Mouse (Mus musculus) pancreas, adult 10 weeks (tissue): ENCODE data around the gene Plxna3. TPM values are rescaled to one million over a fixed set of nuclear protein-coding genes. Genes with fewer than 3 reads are reported as not detected.

Experiments used
- polyA plus RNA-seq: library from polyadenylated mRNA; stranded (reverse); fragments of 350-450 nt; fragmentation: Illumina TruSeq; extraction: RNeasy Lipid Tissue Mini Kit (QIAGEN cat#74804); gene quantifications from one replicate; pipeline ENCODE4 v1.2.3, GENCODE M21; 2015; ENCODE audit warnings: low read depth, low replicate concordance; ENCODE audit not compliant: insufficient read depth

Plxna3 gene
- 3.5 TPM for polyA plus RNA-seq

GRCm38 (mm10) chrX:74328725-74329161 lies at the start of gene Plxna3:
Gene Plxna3 (plus strand): TSS chrX:74329066.

DNA sequence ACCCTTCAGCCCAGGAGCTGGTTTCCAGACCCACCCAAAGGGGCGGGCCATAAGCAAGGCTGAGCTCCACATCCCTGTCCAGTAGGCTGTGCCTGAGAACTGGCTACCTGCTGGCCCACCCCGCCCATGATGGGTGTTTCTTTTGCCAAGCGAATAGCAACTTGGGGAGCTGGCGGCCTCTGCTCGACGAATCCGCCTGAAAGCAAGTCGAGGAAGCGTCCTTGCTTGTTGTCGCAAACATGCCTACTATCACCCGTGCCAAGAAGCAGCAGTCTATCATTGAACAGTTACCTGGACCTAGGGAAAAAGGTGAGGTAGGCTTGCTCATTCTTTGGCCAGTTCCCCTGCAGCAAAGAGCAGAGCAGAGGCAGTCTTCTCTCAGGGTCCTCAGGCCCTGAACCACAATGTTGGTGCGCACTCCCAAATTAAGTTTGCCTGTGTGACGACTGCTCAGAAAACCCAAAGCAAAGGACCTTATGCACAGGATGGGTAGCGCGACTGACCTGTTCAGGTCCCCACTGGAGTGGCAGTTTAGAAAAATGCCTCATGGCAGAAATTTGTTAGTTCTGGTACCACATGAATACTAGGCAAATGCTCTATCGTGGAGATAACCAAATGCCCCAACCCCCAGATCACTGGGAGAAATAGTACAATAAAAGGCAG lies 47.0 kb upstream of the Plxna3 start, which contains the start of the genes Taz and Dnase1l1:
Taz (plus strand) TSS at position 181 of the 663 bp plus-strand sequence.
Dnase1l1 (minus strand) TSS at position 606 of the 663 bp plus-strand sequence.

GRCm38 (mm10) chrX:74296538-74297448 lies 32.1 kb upstream of the Plxna3 start, which contains the start of gene Atp6ap1:
Gene Atp6ap1 (plus strand): TSS chrX:74297097.

DNA sequence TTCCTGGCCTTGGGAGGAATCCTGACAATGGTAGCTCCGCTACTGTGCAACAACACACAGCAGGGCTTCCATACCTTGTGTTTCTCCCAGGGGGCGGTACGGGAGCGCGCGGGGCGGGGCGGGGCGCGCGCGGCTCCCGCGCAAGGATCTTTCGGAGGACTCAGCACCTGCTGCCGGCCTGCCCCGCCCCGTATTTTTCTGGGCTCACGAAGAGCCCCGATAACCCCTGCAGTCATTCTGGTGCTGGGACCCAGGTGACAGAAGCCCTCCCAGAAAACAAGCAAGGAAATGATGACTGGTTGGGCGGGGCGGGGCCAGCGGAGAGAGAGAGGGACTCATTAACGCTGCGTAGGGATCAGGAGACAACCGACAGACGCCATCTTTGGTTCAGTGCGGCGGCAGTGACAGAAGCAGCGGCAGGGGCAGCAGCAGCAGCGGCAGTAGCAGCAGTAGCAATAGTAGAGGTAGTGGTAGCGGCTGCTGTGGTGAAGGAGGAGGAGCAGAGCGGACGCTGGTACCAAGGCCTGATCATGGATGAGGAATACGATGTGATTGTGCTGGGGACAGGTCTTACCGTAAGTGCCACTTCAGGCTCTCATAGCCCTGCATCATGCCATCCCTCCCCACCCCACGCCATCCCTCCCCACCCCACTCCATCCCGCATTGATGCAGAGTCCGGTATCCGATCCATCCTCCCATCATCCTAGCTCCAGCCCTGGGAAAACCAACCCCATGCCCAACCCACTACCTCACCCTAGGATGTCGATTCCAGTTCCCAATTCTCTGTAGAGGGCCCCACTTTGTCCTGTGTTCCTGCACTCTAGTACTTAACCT lies 23.8 kb upstream of the Plxna3 start, which contains the start of gene Gdi1:
Gdi1 (plus strand) TSS at position 132 of the 834 bp plus-strand sequence.

DNA sequence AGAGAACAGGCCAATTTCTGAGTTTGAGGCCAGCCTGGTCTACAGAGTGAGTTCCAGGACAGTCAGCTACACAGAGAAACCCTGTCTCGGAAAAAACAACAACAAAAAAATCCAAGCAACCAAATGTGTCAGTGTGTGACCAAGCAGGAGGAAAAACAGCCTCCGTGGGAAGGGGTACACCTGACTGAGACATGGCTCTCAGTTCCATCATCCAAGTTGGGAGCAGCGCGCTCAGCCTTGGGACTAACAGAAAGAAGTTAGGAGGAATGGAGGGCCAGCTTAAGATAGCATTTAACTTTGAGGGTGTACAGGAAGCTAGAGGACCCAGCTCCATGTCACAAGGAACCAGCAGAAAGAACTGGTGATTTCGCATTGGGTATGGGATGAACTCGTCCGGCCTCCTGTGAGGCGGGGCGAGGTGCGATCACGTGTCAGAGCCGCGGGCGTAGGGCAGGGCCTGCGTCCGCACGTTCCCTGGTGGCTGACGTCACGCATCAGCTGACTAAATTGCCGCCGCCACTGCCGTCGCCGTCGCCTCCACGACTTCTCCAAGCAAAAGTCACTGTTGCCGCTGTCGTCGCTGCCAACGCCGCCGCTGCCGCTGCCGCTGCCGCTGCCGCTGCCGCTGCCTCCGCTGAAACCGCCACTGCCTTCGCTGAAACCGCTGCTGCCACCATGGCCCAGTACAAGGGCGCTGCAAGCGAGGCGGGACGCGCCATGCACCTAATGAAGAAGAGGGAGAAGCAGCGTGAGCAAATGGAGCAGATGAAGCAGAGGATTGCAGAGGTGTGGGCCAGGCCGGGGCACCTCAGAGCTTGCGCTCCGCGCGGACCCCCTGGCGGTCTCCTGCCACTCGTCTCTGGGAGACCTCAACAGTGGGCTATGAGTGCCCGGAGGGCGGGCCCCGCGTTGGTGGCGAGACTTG lies 16.1 kb upstream of the Plxna3 start, which contains the start of gene Fam50a:
Fam50a (plus strand) TSS at position 494 of the 925 bp plus-strand sequence.

GRCm38 (mm10) chrX:74353467-74353770 lies 24.6 kb downstream of the Plxna3 start, which contains the start of gene Lage3:
Gene Lage3 (minus strand): TSS chrX:74353618.

GRCm38 (mm10) chrX:74372888-74373549 lies 44.2 kb downstream of the Plxna3 start, which contains the start of the genes Ubl4a and Slc10a3:
Gene Ubl4a (minus strand): TSS chrX:74373218.
Gene Slc10a3 (minus strand): TSS chrX:74373349.

DNA sequence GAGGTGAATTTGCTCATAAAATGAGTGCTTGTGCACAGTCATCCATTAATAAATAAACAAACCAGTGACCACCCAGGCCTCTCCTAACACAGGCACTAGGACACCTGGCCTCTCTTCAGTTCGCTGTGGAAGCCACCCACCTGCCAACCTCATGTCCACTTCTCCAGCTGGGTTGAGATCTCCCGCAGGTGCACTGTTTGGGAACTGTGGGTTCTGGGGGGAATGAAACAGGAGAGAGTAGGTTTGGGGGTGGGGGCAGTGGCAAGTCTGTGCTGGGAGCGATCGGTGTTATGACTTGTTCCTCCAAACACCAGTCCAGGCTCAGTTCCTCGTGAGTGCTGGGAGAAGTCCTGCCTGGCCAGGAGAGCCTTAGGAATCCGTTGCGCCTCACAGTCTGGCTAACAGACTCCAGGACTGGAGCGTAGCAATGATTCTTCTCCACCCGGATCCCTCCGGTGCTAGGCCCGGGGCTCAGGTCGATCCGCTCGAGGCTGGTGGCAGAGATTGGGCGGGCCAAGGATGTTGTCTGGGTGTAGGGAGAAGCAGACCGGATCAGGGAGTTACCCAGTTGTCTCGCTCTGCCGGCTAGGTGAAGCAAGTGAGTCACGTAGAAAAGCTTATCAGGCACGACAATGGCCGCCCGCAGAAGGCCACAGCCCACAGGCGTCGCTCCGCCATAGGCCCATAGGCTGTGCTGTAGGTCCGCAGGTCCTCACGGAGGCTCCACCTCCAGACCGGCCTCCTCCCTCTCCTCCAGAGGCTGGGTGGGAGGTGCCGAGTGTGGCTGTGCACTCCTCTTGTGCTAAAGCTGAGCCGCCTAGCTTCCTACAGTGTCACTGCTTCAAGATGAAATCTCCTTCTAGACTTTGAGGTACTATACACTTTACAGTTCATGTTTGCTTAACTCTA lies 63.9 kb downstream of the Plxna3 start, which contains the start of the genes Fam3a and Ikbkg:
Fam3a (minus strand) TSS at position 738 of the 909 bp plus-strand sequence.
Ikbkg (plus strand) TSS at position 756 of the 909 bp plus-strand sequence.

Other genes with a start within 250 kb of the Plxna3 start
- not detected for gene Opn1mw, start 201.6 kb upstream of the Plxna3 start, polyA plus RNA-seq
- gene Mecp2, start 193.7 kb upstream of the Plxna3 start, polyA plus RNA-seq = 3.3 TPM
- not detected for gene Tex28, start 161.2 kb upstream of the Plxna3 start, polyA plus RNA-seq
- not detected for gene Tktl1, start 151.8 kb upstream of the Plxna3 start, polyA plus RNA-seq
- gene Flna, start 79.2 kb upstream of the Plxna3 start, polyA plus RNA-seq = 119 TPM
- 12.8 TPM for gene Emd, start 74.4 kb upstream of the Plxna3 start, polyA plus RNA-seq
- gene Rpl10, start 58.3 kb upstream of the Plxna3 start, polyA plus RNA-seq = 938 TPM
- gene Taz, start 47.2 kb upstream of the Plxna3 start, polyA plus RNA-seq = 37.4 TPM
- gene Dnase1l1, start 46.7 kb upstream of the Plxna3 start, polyA plus RNA-seq = 7.3 TPM
- 46.8 TPM for gene Atp6ap1, start 32.0 kb upstream of the Plxna3 start, polyA plus RNA-seq
- 86.4 TPM for gene Gdi1, start 24.1 kb upstream of the Plxna3 start, polyA plus RNA-seq
- 17.2 TPM for gene Fam50a, start 16.0 kb upstream of the Plxna3 start, polyA plus RNA-seq
- gene Lage3, start 24.6 kb downstream of the Plxna3 start, polyA plus RNA-seq = 17.9 TPM
- 11.5 TPM for gene Ubl4a, start 44.2 kb downstream of the Plxna3 start, polyA plus RNA-seq
- gene Slc10a3, start 44.3 kb downstream of the Plxna3 start, polyA plus RNA-seq = 4.0 TPM
- 10.2 TPM for gene Fam3a, start 64.2 kb downstream of the Plxna3 start, polyA plus RNA-seq
- 3.8 TPM for gene Ikbkg, start 64.2 kb downstream of the Plxna3 start, polyA plus RNA-seq
- 6.2 TPM for gene G6pdx, start 100.1 kb downstream of the Plxna3 start, polyA plus RNA-seq
- not detected for gene Gm6880, start 152.3 kb downstream of the Plxna3 start, polyA plus RNA-seq
- gene Olfr1326-ps1, start 245.8 kb downstream of the Plxna3 start, polyA plus RNA-seq = not detected